Mouse (Mus musculus): ENCODE results near the gene Rspo4.

Rspo4 gene

DNA sequence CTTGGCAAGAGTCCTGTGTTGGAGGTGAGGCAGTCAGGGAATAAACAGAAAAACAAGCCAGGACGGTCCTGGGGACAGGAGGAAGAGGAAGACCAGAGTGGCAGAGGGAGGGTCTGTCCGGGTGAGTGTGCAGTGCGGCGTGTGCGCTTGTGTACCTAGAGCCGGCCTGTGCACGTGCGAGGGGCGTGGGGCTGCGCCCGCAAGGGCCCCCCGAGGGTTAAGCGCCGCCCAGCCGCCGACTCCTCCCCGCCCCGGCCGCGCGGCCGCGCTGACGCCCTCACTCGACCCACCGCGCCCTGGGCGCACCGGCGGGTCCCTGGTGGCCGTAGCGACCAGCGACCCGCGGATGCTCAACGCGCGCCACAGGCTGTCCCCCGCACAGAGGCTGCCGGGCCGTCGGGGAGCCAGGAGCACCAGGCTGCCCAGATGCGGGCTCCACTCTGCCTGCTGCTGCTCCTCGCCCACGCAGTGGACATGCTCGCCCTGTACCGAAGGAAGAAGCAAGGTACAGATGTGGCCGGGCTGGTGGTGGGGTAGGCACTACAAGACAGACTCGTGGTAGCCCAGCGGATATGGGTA, at the start of gene Rspo4:
Rspo4 (plus strand) TSS at position 280 of the 579 bp plus-strand sequence.
- DNase-seq (ENCODE audit: low read depth in 1 of 2, low spot score in 2 of 2), result no peak

DNA sequence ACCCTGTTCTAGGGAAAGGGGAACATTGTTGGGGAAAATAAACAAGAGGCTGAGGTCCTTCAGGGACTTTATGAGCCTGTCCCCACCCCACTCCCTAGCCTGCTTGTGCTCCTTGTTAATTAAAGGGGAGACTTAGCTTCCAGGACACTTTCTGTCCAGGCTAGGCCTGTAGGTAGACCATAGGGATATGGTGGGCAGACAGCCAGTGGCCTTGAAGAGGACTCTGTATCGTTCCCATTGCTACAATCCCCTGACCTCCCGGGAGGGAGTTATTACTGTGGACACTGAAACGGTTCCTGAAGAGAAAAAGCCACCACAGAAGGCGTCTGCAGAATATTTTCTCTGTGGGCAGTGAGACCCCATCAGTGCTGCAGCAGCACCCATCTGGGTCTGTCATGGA, 27.1 kb upstream of the Rspo4 start:
- no peak for DNase-seq (ENCODE audit: low read depth in 1 of 2, low spot score in 2 of 2)

DNA sequence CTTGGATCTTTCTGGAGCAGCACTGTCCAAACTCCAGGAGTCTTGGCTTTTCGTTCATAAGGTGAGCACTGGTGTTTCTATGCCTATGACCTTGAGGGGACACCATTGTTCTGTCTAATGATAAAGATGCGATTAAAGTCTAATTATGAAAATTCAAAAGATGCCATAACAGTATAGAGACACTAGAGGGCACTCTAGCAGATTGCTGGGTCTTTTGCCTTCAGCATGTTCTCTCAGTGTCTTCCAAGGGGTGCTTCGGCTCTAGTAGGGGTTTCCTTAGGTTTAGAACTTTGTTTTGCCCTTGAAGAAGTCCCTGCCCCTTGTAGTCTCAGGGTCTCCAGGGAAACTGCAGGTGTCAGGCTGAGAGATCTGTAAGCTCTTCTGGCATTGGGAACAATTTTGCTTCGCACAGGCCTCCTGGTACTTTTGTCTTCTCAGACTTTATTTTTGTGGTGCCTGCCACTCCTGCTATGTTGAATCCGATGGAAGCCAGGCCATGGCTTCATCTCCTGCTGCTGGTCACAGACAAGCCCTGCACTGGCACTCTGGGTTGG, 19.6 kb downstream of the Rspo4 start:
- DNase-seq (ENCODE audit: low read depth in 1 of 2, low spot score in 2 of 2), result no peak

DNA sequence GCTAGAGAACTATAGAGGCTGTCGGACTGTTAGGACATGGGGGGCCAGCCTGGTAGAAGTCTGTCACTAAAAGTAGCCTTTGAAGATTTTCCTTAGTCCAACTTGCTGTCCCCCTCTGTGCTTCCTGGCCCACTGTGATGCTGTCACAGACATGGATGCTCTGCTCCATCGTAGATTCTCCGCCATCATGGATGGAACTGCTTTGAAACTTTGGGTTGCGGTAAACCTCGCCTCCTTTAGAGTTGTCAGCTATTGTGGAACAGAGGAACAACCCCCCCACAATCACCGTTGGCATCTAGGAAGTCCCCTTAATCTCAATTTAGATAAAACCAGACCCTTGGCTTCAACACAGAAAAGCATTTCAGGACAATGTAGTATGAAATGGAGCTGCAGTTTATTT, 22.2 kb downstream of the Rspo4 start:
- DNase-seq (ENCODE audit: low read depth in 1 of 2, low spot score in 2 of 2), result no peak

DNA sequence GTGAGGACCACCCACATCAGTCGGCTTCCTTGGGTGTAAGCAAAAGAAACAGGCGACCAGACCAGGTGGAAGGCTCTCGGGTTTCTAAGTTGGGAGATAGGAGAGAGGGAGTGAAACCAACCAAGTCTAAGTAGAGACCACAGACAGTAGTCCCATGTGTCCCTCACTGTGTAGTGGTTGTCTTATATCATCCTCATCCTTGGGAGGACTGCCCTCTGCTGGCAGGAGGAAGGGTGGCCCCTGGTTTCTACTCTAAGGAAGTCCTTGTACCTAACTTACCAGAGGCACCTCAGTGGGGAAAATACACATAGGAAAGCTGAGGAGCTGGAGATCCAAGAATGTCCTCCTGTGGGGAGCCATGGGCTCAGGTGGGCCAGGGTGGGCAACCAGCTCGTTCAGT, 23.8 kb downstream of the Rspo4 start:
- DNase-seq (ENCODE audit: low read depth in 1 of 2, low spot score in 2 of 2), result no peak

DNA sequence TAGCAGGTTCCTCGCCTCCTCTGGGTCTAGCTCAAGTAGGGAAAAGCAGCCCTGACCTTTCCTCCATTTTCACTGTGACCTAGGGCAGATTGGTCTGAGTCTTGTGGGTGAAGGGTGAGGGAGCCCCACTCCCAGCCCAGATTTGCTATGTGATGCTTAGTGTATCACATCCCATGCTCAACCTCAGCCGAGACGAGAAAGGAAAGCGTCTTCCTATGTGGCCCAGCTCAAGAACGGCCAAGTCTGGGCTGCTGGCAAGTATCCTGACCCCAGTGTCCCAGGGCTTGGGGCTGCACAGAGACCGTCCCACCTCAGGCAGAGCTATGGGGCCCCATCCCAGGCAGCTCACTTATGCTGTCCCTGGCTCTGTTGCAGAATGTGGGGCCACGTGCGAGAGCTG, 25.5 kb downstream of the Rspo4 start:
- DNase-seq (ENCODE audit: low read depth in 1 of 2, low spot score in 2 of 2), result no peak

DNA sequence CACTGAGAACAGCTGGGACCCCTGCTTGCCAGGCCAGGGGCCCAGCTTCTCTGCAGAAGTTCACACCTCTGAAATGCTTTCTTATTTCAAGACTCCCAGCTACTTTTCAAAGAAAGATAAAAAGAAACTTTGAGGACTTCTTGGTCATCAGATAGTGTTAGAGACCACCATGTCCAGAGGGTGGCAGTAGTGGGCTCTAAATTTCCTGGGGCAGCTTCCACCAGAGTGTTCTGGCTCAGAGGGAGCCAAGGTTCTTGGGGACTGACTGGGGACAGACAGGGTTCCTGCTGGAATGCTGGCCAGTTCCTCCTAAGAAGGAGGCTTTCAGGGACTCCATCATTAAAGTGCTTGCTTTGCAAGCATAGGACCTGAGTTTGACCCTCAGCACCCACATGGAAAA, 31.8 kb downstream of the Rspo4 start:
- no peak for DNase-seq (ENCODE audit: low read depth in 1 of 2, low spot score in 2 of 2)

DNA sequence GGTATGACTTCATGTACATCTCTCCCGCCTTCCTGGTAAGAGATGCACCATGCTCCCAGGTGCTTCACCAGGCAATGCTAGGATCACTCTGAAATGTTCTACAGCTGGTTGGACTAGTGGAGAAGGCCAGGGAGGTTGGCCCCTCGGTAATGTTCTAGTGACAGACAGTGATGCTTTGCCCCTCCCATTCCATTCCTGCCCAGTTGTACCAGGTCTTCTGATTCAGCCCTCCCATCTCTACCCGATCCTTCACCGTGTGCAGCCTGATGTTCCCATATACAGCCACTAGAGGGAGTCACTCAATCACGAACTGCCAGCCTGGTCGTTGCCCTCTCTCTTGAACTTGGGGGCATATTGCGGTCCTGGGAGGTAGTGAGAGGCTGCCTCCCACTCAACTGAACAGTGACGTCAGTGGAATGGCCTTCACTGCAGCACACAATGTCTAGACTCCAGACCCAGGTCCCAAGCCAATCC, 33.3 kb downstream of the Rspo4 start:
- no peak for DNase-seq (ENCODE audit: low read depth in 1 of 2, low spot score in 2 of 2)

DNA sequence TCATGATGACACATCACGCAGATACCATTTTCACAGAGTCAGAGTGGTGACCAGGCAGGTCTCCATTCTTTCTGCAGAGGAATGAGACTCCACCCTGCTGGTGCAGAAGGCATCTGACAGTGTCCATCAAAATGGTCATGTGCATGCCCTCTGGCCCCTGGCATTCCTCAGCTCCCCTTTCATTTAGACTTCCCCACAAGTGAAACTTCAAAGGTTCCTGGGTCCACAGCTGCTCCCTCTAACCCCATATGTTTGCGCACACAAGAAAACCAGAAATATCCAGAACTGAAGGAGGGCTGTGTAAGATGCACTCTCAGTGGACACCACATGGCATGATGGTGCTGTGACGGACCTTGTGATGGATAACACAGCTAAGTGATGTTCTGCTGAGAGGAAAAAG, 35.9 kb downstream of the Rspo4 start:
- DNase-seq (ENCODE audit: low read depth in 1 of 2, low spot score in 2 of 2), result no peak

DNA sequence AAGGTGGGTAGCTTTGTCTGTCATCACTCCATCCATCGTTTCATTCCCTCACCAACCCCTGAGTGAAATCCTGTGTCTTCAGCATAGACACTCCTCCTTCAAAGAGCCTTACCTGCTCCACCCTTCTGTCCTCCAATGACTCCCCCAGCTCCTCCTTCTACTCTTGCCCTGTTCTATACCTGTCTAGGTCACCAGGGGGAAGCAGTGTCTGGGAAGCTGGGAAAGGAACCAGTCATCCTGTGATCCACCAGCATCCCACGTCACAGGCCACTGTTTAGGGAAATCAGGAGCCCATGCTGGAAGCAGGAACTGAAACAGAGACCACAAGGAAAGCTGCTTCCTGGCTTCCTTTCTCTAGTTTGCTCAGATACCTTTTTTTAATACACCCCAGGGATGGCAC, 37.0 kb downstream of the Rspo4 start:
- DNase-seq (ENCODE audit: low read depth in 1 of 2, low spot score in 2 of 2), result no peak

DNA sequence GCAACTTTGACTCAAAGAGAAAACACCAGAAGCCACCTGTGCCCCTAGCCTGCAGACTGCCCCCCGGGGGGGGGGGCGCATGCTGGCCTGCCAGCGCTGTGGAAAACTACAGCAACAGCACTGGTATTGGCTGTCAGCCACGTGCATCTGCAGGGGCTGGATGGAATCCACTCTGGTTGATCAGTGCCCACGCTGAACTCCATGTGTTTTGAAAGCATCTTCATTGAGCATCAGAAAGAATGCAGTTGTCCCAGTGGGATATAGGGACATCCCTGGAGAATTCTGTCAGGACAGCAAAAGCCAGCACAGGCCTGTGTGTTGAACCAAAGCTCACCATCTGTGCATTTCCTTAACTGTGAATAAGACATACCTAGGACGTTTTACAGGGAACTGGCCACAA, 48.3 kb downstream of the Rspo4 start:
- DNase-seq (ENCODE audit: low read depth in 1 of 2, low spot score in 2 of 2), result no peak

DNA sequence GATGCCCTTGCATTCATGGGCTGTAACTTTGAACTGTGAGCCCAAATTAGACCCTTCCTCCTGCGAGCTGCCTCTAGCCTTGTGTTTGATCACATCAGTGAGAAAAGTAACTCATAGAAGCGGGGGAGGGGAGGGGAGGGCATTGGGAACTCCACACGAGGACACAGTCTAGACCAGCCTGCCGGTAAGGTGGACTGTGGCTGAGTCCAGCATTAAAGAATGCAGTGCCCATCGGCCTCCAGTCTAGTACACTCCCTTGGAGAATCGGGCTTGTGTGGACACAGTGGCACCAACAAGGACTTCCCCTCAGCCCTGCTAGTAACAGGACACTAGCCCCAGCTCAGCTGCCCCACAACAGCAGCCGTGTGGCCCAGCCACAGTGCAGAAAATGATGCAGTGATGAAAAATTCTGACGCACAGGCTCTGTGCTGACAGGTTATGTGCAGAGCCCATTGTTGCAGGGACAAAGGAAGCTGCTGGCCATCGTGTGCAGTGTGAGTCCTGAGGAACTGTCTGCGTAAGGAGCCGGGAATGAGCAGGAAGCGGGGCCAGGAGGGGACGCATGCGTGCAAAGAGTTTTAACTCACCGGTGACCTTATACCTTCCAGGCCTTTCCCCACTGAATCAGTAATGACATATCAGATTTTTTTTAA, 50.5 kb downstream of the Rspo4 start:
- DNase-seq (ENCODE audit: low read depth in 1 of 2, low spot score in 2 of 2), result no peak

DNA sequence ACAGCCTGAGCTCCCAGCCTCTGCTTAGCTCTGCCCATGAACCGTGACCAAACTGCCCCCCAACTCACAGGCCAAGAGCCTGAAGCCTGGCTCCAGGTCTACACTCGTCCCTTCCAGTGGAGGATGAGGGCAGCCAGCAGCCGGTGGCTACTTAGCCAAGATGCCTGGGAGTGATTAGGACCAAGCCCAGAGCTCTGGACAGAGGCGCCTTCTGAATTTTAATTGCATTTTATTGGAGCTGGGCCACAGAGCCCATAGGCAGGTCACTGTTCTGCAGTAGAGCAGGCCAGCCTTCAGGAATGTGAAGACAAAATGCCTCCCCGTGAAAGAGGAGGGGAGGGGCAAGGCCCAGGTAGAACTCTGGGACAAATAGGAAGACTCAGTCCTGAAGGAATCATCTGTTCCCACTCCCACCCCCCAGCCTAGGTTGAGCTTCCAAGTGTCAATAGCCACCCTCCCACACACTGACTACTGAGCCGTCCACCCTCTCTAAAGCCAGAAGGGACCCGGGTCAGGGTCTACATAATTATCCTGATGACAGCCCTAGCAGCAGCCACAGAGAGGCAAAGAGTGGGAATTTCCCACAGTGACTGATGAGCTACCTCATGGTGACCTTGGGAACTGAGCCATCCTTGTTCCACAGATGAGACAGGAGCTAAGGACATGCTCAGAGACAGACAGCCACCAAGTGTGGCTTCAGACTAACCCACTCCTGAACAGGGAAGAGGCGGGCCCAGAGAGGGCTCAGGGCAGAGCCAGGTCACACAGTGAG, 51.7 kb downstream of the Rspo4 start:
- DNase-seq (ENCODE audit: low read depth in 1 of 2, low spot score in 2 of 2), result no peak

DNA sequence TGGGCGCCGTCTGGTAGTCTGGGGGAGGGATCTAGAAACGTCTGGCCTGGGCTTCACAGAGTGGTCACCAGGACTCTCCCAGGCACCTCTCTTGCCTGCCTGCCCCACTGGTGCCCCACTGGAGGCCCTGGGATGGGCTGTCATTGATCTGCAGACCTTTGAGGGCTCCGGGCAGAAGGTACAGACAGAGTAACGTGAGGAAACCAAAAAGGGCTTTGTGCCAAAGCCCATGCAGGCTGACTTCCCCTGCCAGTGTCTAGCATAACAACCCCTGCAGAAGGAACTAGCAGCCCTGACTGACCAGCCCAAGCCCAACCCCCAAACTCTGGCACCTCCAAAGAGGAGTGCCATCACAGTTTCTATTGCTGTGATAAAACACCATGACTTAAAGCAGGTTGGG, 53.2 kb downstream of the Rspo4 start:
- DNase-seq (ENCODE audit: low read depth in 1 of 2, low spot score in 2 of 2), result no peak

DNA sequence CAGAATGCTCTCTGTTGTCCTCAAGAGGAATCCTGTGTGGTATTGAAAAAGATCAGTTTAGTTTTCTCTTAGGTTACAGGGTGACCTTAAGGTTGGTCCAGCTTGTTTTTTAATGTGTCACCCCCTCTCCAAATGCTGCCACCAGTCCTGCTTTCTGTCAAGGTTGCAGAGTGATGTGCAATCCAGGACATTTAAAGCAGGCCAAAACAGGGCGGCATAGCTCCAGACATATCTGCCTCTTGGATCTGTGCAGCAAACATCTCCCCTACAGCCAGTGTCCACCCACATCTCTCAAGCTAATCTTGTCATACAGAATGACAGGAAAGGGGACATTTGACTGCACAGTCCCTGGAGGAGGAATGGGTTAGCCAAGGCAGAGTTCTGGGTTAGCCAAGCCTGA, 55.4 kb downstream of the Rspo4 start:
- DNase-seq (ENCODE audit: low read depth in 1 of 2, low spot score in 2 of 2), result no peak

DNA sequence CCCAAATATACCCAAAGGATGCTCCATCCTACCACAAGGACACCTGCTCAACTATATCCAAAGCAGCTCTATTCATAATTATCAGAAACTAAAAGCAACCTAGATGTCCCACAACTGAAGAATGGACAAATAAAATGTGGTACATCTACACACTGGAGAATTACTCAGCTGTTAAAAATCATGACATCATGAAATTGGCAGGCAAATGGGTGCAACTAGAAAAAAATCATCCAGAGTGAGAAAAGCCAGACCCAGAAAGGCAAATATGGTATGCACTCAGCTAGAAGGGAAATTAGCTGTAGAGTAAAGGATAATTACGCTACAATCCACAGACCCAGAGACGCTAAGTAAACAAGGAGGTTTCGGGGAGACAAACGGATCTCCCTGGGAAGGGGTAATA, 58.1 kb downstream of the Rspo4 start:
- no peak for DNase-seq (ENCODE audit: low read depth in 1 of 2, low spot score in 2 of 2)

DNA sequence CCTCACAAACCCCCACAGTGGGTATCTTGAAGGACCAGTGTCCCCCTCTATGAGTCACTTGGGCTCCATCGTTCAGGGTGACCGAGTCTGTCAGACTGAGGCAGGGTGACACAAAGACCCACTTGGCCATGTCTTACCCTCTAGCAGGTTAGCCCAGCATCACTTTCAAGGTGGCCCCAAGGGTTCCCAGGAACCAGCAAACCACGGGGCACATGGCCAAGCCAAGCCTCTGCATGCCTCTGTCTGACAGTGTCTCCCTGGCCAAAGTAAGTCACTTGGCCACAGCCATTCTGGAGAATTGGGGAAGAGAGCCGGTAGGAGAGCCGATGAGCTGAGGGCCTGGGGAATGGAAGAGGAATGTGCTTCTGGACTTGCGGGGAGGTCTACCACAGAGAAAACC, 60.5 kb downstream of the Rspo4 start:
- no peak for DNase-seq (ENCODE audit: low read depth in 1 of 2, low spot score in 2 of 2)

DNA sequence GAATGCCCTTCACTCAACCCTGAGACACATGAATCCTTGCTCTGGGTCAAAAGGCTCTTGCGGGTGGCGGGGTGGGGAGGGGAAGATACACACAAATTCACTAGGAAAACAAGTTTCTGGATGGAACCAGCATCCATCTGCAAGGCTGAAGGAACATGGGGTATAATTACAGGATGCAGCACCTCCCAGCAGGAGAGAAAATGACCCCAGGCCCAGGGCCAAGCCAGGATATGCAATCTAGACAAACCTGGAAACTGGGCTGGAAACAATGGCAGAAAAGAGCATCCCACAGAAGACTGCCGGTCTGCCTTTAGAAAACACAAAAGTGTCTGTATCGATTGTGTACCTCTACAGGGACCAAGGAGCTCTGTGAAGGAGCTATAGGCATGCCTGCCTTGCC, 61.2 kb downstream of the Rspo4 start:
- DNase-seq (ENCODE audit: low read depth in 1 of 2, low spot score in 2 of 2), result no peak

DNA sequence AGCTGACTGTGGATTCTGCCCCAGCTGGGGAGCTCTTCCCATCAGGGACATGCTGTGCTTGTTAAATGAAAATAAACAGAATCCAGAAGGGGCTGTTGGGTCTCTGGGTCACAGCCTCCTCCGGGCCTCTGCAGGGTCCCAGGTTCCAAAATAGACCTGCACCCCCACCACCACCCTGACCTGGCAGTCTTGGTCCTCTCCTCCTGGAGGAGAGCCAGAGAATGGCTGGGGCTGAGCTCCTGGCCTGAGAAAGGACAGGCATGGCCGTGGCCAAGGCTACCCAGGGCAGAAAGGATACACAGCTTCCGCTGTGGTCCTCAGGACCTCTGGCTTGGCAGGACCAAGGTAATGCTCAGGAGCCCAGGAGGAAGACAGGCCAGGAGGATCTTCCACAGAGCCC, 61.9 kb downstream of the Rspo4 start:
- no peak for DNase-seq (ENCODE audit: low read depth in 1 of 2, low spot score in 2 of 2)

DNA sequence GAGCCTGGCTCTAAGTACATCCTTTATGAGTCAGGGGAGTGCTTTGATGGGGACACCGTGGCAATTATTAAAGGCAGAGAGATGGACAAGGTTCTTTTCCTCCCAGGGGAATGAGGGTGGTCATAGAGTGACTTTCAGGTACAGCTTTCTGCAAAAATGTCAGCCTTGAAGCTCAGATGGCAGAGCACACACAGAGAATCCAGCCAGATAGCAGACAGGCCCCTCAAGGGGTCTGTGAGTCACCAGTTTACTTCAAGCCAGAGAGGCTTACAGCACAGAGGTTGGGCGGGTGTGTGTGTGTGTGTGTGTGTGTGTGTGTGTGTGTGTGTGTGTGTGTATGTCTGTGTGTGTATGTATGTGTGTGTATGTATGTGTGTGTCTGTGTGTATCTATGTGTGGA, 64.3 kb downstream of the Rspo4 start:
- no peak for DNase-seq (ENCODE audit: low read depth in 1 of 2, low spot score in 2 of 2)

DNA sequence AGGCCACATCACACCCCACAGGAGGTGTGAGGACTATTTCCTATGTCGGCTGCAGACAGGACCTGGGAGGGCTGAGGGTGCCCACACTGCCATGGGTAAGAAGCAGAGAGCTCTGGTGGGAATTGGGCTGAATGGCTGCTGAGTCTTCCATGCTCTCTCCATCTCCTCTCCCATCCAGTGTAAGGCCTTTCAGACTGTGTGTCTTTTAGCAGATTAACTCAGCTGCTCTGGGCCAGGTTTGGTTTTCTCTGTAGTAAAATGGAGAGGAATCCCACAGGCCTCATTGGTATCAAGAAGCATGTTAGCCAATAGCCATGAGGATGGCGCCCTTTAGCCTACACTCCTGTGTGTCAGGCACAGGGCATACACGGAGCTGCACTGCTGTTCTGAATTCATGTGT, 66.7 kb downstream of the Rspo4 start:
- DNase-seq (ENCODE audit: low read depth in 1 of 2, low spot score in 2 of 2), result no peak

DNA sequence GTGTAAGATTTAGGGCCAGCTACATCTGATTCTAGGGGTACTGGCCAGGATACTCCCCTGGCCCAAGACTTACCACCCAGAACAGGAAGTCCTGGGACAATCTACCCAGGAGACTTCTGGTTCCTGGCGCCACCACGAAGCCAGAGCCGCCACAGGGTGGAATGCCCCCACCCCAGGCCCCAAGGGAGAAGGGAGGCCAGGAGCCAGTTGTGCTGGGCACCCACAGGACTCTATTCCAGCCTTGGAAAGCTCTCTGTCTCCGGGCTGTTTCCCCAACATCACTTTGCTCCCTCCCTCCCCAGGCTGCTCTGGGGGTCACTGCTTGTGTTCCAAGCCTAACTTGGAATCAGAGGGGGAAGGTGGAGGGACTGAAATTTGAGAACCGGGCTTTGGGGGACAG, 67.8 kb downstream of the Rspo4 start:
- DNase-seq (ENCODE audit: low read depth in 1 of 2, low spot score in 2 of 2), result no peak
